Mouse (Mus musculus): ENCODE results near the gene Psenen. TPM values are rescaled to one million over a fixed set of nuclear protein-coding genes. Genes with fewer than 3 reads are reported as not detected.

The Psenen gene
- total RNA-seq, 2 experiments from 2014 or later = 73.8 to 98.7 TPM

GRCm38 (mm10) chr7:30557901-30558514 lies 5.4 kb downstream of the Psenen start:
- ATAC-seq (replicated peaks; ENCODE audit: low FRiP score, poor library complexity, severe bottlenecking) = no peak

- ATAC-seq (replicated peaks; ENCODE audit: low FRiP score, poor library complexity, severe bottlenecking) = no peak
Measured at GRCm38 (mm10) chr7:30556894-30557536, 6.4 kb downstream of the Psenen start.

GRCm38 (mm10) chr7:30553810-30554584 lies 9.4 kb downstream of the Psenen start:
- ATAC-seq (replicated peaks; ENCODE audit: low FRiP score, poor library complexity, severe bottlenecking) = no peak

GRCm38 (mm10) chr7:30553021-30553589 lies 10.3 kb downstream of the Psenen start:
- peak; percentile 24; the same call in 1 of the 2 replicates for ATAC-seq (replicated peaks; ENCODE audit: low FRiP score, poor library complexity, severe bottlenecking)

- ATAC-seq (replicated peaks; ENCODE audit: low FRiP score, poor library complexity, severe bottlenecking) = peak; percentile 87
Measured at GRCm38 (mm10) chr7:30552102-30553020, 11.1 kb downstream of the Psenen start, which contains the start of the genes Hspb6 and Proser3. Gene Hspb6 (plus strand): TSS chr7:30552178. Gene Proser3 (minus strand): TSS chr7:30552299.

GRCm38 (mm10) chr7:30551445-30552101 lies 11.9 kb downstream of the Psenen start:
- ATAC-seq (replicated peaks; ENCODE audit: low FRiP score, poor library complexity, severe bottlenecking) = peak; percentile 59

- ATAC-seq (replicated peaks; ENCODE audit: low FRiP score, poor library complexity, severe bottlenecking) = no peak
Measured at GRCm38 (mm10) chr7:30550603-30551002, 12.8 kb downstream of the Psenen start.

- ATAC-seq (replicated peaks; ENCODE audit: low FRiP score, poor library complexity, severe bottlenecking) = no peak
Measured at GRCm38 (mm10) chr7:30549880-30550279, 13.5 kb downstream of the Psenen start.

- no peak for ATAC-seq (replicated peaks; ENCODE audit: low FRiP score, poor library complexity, severe bottlenecking)
Measured at GRCm38 (mm10) chr7:30544327-30544726, 19.1 kb downstream of the Psenen start.

GRCm38 (mm10) chr7:30540572-30540971 lies 22.9 kb downstream of the Psenen start:
- ATAC-seq (replicated peaks; ENCODE audit: low FRiP score, poor library complexity, severe bottlenecking) = no peak

- ATAC-seq (replicated peaks; ENCODE audit: low FRiP score, poor library complexity, severe bottlenecking) = peak; percentile 88
Measured at GRCm38 (mm10) chr7:30534633-30535577, 28.5 kb downstream of the Psenen start, which contains the start of gene Arhgap33. Gene Arhgap33 (minus strand): TSS chr7:30535060.

GRCm38 (mm10) chr7:30533941-30534632 lies 29.3 kb downstream of the Psenen start:
- ATAC-seq (replicated peaks; ENCODE audit: low FRiP score, poor library complexity, severe bottlenecking) = no peak

GRCm38 (mm10) chr7:30532931-30533330 lies 30.5 kb downstream of the Psenen start:
- no peak for ATAC-seq (replicated peaks; ENCODE audit: low FRiP score, poor library complexity, severe bottlenecking)

GRCm38 (mm10) chr7:30531291-30531815 lies 32.1 kb downstream of the Psenen start:
- no peak for ATAC-seq (replicated peaks; ENCODE audit: low FRiP score, poor library complexity, severe bottlenecking)

- ATAC-seq (replicated peaks; ENCODE audit: low FRiP score, poor library complexity, severe bottlenecking) = no peak
Measured at GRCm38 (mm10) chr7:30526981-30527380, 36.4 kb downstream of the Psenen start.

GRCm38 (mm10) chr7:30526399-30526798 lies 37.0 kb downstream of the Psenen start:
- no peak for ATAC-seq (replicated peaks; ENCODE audit: low FRiP score, poor library complexity, severe bottlenecking)

- ATAC-seq (replicated peaks; ENCODE audit: low FRiP score, poor library complexity, severe bottlenecking) = no peak
Measured at GRCm38 (mm10) chr7:30525954-30526353, 37.5 kb downstream of the Psenen start.
